Mouse (Mus musculus) hindbrain, embryonic 16.5 days (tissue): ENCODE data around the gene Gm49373. TPM values are rescaled to one million over a fixed set of nuclear protein-coding genes. Genes with fewer than 3 reads are reported as not detected.

Experiments used
- ATAC-seq: fragments of 200-750 bp; cut with Nextera tagmentation; 2 replicates; pipeline ENCODE4 v1.8.0; 2017; ENCODE audit warnings: moderate TSS enrichment, moderate library complexity
- H3K27ac ChIP-seq: fragments of 300-500 bp; sonication (generic); 2 replicates; pipeline ENCODE4 v1.5.1; 2014; ENCODE audit warnings: low read depth, mild to moderate bottlenecking, control low read depth, low read length, moderate library complexity
- H3K27me3 ChIP-seq: fragments of 300-500 bp; sonication (generic); replicated peaks from 2 replicates; pipeline ENCODE4 v1.6.1; 2014; ENCODE audit warnings: low read length; ENCODE audit not compliant: control insufficient read depth, insufficient read depth
- H3K36me3 ChIP-seq: fragments of 300-500 bp; sonication (generic); 2 replicates; pipeline ENCODE4 v1.6.1; 2014; ENCODE audit warnings: mild to moderate bottlenecking, low read length, moderate library complexity, mixed read lengths; ENCODE audit not compliant: control insufficient read depth, insufficient read depth
- H3K4me1 ChIP-seq: fragments of 300-500 bp; sonication (generic); 2 replicates; pipeline ENCODE4 v1.6.1; 2014; ENCODE audit warnings: low read depth, low read length; ENCODE audit not compliant: control insufficient read depth, insufficient read depth
- H3K4me2 ChIP-seq: fragments of 300-500 bp; sonication (generic); 2 replicates; pipeline ENCODE4 v1.6.1; 2014; ENCODE audit warnings: mild to moderate bottlenecking, low read length, control low read depth, moderate library complexity
- H3K4me3 ChIP-seq: fragments of 300-500 bp; sonication (generic); 2 replicates; pipeline ENCODE4 v1.5.1; 2014; ENCODE audit warnings: mild to moderate bottlenecking, low read length, control low read depth, moderate library complexity
- H3K9ac ChIP-seq: fragments of 300-500 bp; sonication (generic); 2 replicates; pipeline ENCODE4 v1.6.1; 2014; ENCODE audit warnings: low read depth, mild to moderate bottlenecking, control low read depth, low read length, moderate library complexity
- H3K9me3 ChIP-seq: fragments of 300-500 bp; sonication (generic); 2 replicates; pipeline ENCODE4 v1.6.1; 2014; ENCODE audit warnings: mild to moderate bottlenecking, low read length, moderate library complexity; ENCODE audit not compliant: control insufficient read depth
- WGBS: fragments of 180-500 bp; shearing (Covaris S2); extraction: QIAGEN DNeasy Blood & Tissue Kit; methylation state at CpG from one replicate; pipeline ENCODE4 v1.1.7; 2014; 5-methylcytosine and 5-hydroxymethylcytosine counted together
- polyA plus RNA-seq: library from polyadenylated mRNA; unstranded; fragments of >200 nt; fragmentation: Nextera tagmentation; extraction: Ambion mirVana; gene quantifications from 2 replicates; pipeline ENCODE4 v1.2.1, GENCODE M21; 2015

The Gm49373 gene
- polyA plus RNA-seq, 1 experiment from 2014 or later, result 1.3 TPM

- H3K4me2 ChIP-seq, result no peak overlapping the region
- H3K4me1 ChIP-seq, result no peaks in the 10 kb centered on the region
- H3K27me3 ChIP-seq, result no peaks in the 10 kb centered on the region
- H3K36me3 ChIP-seq, result 0 out of 2 replicates have a peak, but pooled peaks cover 7% of the 10 kb centered on the region
- no peak overlapping the region for H3K4me3 ChIP-seq
- no peaks in the 10 kb centered on the region for H3K9me3 ChIP-seq
- no peak overlapping the region for H3K27ac ChIP-seq
- no peak overlapping the region for H3K9ac ChIP-seq
- no peak for ATAC-seq
- 90% methylated on average over 6 of the region's 6 CpGs for WGBS
These were observed 31.9 kb upstream of the Gm49373 start for GRCm38 (mm10) chr9:21104814-21105213.

- Histone ChIP-seq H3K4me3 (no peak overlapping the region), H3K9ac (no peak overlapping the region), H3K36me3 (no peaks in the 10 kb centered on the region), H3K4me2 (no peak overlapping the region), H3K27me3 (no peaks in the 10 kb centered on the region), H3K4me1 (no peaks in the 10 kb centered on the region), H3K9me3 (no peaks in the 10 kb centered on the region), H3K27ac (no peak overlapping the region)
- ATAC-seq, result no peak
- WGBS, result 96% methylated on average over 2 of the region's 2 CpGs
These were observed 29.2 kb upstream of the Gm49373 start for GRCm38 (mm10) chr9:21102076-21102475.

GRCm38 (mm10) chr9:21100447-21101161 is 27.7 kb upstream of the Gm49373 start:
- Histone ChIP-seq H3K4me1 (no peaks in the 10 kb centered on the region), H3K4me3 (no peak overlapping the region), H3K9ac (no peak overlapping the region), H3K9me3 (no peaks in the 10 kb centered on the region), H3K27ac (no peak overlapping the region), H3K4me2 (no peak overlapping the region), H3K27me3 (no peaks in the 10 kb centered on the region), H3K36me3 (no peaks in the 10 kb centered on the region)
- peak; percentile 63 for ATAC-seq
- 43% methylated on average over 15 of the region's 15 CpGs for WGBS

- no peaks in the 10 kb centered on the region for H3K9me3 ChIP-seq
- no peak overlapping the region for H3K9ac ChIP-seq
- no peak overlapping the region for H3K27ac ChIP-seq
- no peak overlapping the region for H3K4me3 ChIP-seq
- WGBS, result 89% methylated on average over 8 of the region's 8 CpGs
- no peaks in the 10 kb centered on the region for H3K36me3 ChIP-seq
- H3K4me1 ChIP-seq, result no peaks in the 10 kb centered on the region
- no peak for ATAC-seq
- no peak overlapping the region for H3K4me2 ChIP-seq
- no peaks in the 10 kb centered on the region for H3K27me3 ChIP-seq
These were observed 24.9 kb upstream of the Gm49373 start for GRCm38 (mm10) chr9:21097793-21098192.

GRCm38 (mm10) chr9:21095958-21096357 is 23.1 kb upstream of the Gm49373 start:
- Histone ChIP-seq H3K36me3 (no peaks in the 10 kb centered on the region), H3K27ac (no peak overlapping the region), H3K27me3 (no peaks in the 10 kb centered on the region), H3K9ac (no peak overlapping the region), H3K4me3 (no peak overlapping the region), H3K4me2 (no peak overlapping the region), H3K9me3 (no peaks in the 10 kb centered on the region), H3K4me1 (peaks cover under 1% of the 10 kb centered on the region)
- no peak for ATAC-seq
- WGBS, result 66% methylated on average over 4 of the region's 4 CpGs

- H3K4me3 ChIP-seq, result no peak overlapping the region
- H3K27ac ChIP-seq, result no peak overlapping the region
- peaks cover 6% of the 10 kb centered on the region; the same call in 1 of the 2 replicates for H3K36me3 ChIP-seq
- no peak overlapping the region for H3K4me2 ChIP-seq
- ATAC-seq, result no peak
- WGBS, result 92% methylated on average over 9 of the region's 9 CpGs
- H3K9ac ChIP-seq, result no peak overlapping the region
- peaks cover 12% of the 10 kb centered on the region for H3K4me1 ChIP-seq
- H3K27me3 ChIP-seq, result no peaks in the 10 kb centered on the region
- H3K9me3 ChIP-seq, result no peaks in the 10 kb centered on the region
These were observed 20.5 kb upstream of the Gm49373 start for GRCm38 (mm10) chr9:21093423-21093822.

GRCm38 (mm10) chr9:21091707-21092320 is 18.9 kb upstream of the Gm49373 start, which contains the start of the genes Gm38431 and Raver1:
Gene Gm38431 (minus strand): TSS chr9:21091997.
Gene Raver1 (minus strand): TSS chr9:21092008.
- under 1% methylated on average over 54 of the region's 54 CpGs for WGBS
- H3K27ac ChIP-seq, result peak within 1 kb of the TSS; percentile 83
- H3K4me2 ChIP-seq, result peak within 1 kb of the TSS; percentile 77
- H3K27me3 ChIP-seq, result no peaks in the 10 kb centered on the region
- H3K4me3 ChIP-seq, result peak within 1 kb of the TSS; percentile 59
- H3K4me1 ChIP-seq, result peaks cover 12% of the 10 kb centered on the region
- peaks cover 10% of the 10 kb centered on the region; the same call in 1 of the 2 replicates for H3K36me3 ChIP-seq
- peak; percentile 100 for ATAC-seq
- H3K9ac ChIP-seq, result peak within 1 kb of the TSS; percentile 71
- no peaks in the 10 kb centered on the region for H3K9me3 ChIP-seq

- peak overlapping the region; percentile 77 for H3K4me2 ChIP-seq
- no peaks in the 10 kb centered on the region for H3K9me3 ChIP-seq
- H3K9ac ChIP-seq, result peak overlapping the region; percentile 71
- H3K4me3 ChIP-seq, result peak overlapping the region; percentile 59
- peaks cover 12% of the 10 kb centered on the region for H3K4me1 ChIP-seq
- peak; percentile 3; the same call in 1 of the 2 replicates for ATAC-seq
- no peaks in the 10 kb centered on the region for H3K27me3 ChIP-seq
- peak overlapping the region; percentile 83 for H3K27ac ChIP-seq
- peaks cover 12% of the 10 kb centered on the region; the same call in 1 of the 2 replicates for H3K36me3 ChIP-seq
- 3% methylated on average over 24 of the region's 24 CpGs for WGBS
These were observed 18.2 kb upstream of the Gm49373 start for GRCm38 (mm10) chr9:21090972-21091706.

- H3K27ac ChIP-seq, result no peak overlapping the region
These were observed 17.6 kb upstream of the Gm49373 start for GRCm38 (mm10) chr9:21090537-21090936.

More at GRCm38 (mm10) chr9:21090537-21090936, 17.6 kb upstream of the Gm49373 start:
- H3K4me2 ChIP-seq, result peak overlapping the region; percentile 77
- H3K9ac ChIP-seq, result peak overlapping the region; percentile 71
- peaks cover 12% of the 10 kb centered on the region for H3K4me1 ChIP-seq
- peaks cover 16% of the 10 kb centered on the region for H3K36me3 ChIP-seq
- H3K27me3 ChIP-seq, result no peaks in the 10 kb centered on the region
- H3K9me3 ChIP-seq, result no peaks in the 10 kb centered on the region
- 95% methylated on average over 1 of the region's 1 CpGs for WGBS
- peak overlapping the region; percentile 59 for H3K4me3 ChIP-seq
- ATAC-seq, result no peak
